Mouse (Mus musculus) CD8-positive naive resting alpha-beta T cell, adult 57 days (primary cell): Measurements from ENCODE around the gene Snx19. TPM values are rescaled to one million over a fixed set of nuclear protein-coding genes. Genes with fewer than 3 reads are reported as not detected.

Experiments
- total RNA-seq: library from RNA; stranded (reverse); gene quantifications from one replicate; pipeline ENCODE4 v1.2.4, GENCODE M21; 2023

Gene Snx19
- 20.8 TPM for total RNA-seq

DNA sequence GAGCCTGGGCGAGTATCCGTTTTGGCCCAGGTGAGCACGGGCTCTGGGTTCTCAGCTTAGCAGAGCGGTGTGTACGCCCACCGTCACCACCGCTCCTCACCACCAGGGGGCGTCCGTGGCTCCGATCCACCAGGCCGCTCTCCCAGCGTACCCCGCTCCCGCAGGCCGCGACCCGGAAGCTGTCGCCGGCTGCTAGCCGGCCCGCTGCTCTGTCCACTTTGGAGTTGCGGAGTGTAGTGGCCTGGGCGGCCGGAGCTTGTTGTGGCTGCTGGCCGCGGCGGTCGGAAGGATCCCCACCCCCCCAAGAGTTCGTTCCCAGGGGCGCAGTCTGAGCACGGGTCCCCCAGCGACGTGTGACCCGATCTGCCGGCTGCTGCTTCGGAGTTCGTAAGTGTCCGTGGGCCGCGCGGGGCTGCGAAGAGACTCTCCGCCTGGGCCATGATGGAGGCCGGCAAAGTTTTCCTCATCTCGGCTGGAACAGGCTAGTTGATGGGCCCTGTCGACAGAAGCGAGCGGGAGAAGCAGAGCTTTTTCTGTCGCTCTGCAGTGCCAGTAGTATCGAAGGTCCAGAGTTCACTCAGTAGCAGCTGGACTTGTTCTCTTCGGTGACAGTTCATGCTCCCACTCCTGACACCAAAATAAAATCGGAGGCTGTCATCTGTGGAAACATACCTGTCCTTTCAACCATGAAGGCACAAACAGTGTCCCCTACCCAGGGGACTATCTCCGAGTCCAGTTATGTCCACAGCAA is at the start of gene Snx19:
Snx19 (plus strand) TSS at position 227 of the 751 bp plus-strand sequence.

